Mouse (Mus musculus): ENCODE data around the gene Pabpc4.

Pabpc4 gene

GRCm38 (mm10) chr4:123342642-123343470, 80.7 kb downstream of the Pabpc4 start, which contains the start of gene Bmp8a:
TSS of gene Bmp8a (minus strand) at chr4:123343252.
- DNase-seq (ENCODE audit: low read depth): no peak

- no peak for DNase-seq (ENCODE audit: low read depth)
Measured at GRCm38 (mm10) chr4:123343471-123343789, 81.3 kb downstream of the Pabpc4 start.
